15 mouse cellular contexts compared by ENCODE assay signal in genomic region chr2:167948047-167948446, GRCm38 (mm10). TPM values are rescaled to one million over a fixed set of nuclear protein-coding genes. Genes with fewer than 3 reads are reported as not detected.
A peak's percentile ranks its signal among the peaks of the same experiment; 100 is the strongest.
DNase-seq lines count a peak whose midpoint lies in the region; ATAC-seq lines count a peak whose summit lies in the region.
"Had no signal": no experiment of that assay in that cellular context is flagged by ENCODE, and none has a peak within 500 bp of the region (broad histone marks: within the 10 kb centered on the region; RNA-seq: fewer than 3 reads in every experiment).

No protein-coding gene starts in this region.

- H3K9me3 ChIP-seq in heart, embryonic 11.5 days (replicated peaks; ENCODE audit: control insufficient read depth, low read length) = no peaks in the 10 kb centered on the region
- no peaks in the 10 kb centered on the region for H3K9me3 ChIP-seq in liver, embryonic 12.5 days (replicated peaks)
- no peaks in the 10 kb centered on the region for H3K9me3 ChIP-seq in stomach, embryonic 15.5 days
- H3K9me3 ChIP-seq: G1E; limb, embryonic 13.5 days had no signal

- H3K4me2 ChIP-seq in heart, embryonic 11.5 days = no peak overlapping the region
- H3K4me2 ChIP-seq in liver, embryonic 12.5 days = no peak overlapping the region
- H3K4me2 ChIP-seq in stomach, embryonic 15.5 days = no peak overlapping the region
- H3K4me2 ChIP-seq: limb, embryonic 13.5 days had no signal

- H3K9ac ChIP-seq in heart, embryonic 11.5 days (ENCODE audit: low read depth, low read length) = peak overlapping the region; percentile 8; the same call in 1 of the 2 replicates
- H3K9ac ChIP-seq in liver, embryonic 12.5 days = no peak overlapping the region
- no peak overlapping the region for H3K9ac ChIP-seq in stomach, embryonic 15.5 days
- H3K9ac ChIP-seq: limb, embryonic 13.5 days had no signal

- H3K27me3 ChIP-seq in heart, embryonic 11.5 days (ENCODE audit: control insufficient read depth, insufficient read depth, low read length) = no peaks in the 10 kb centered on the region
- H3K27me3 ChIP-seq in liver, embryonic 12.5 days (replicated peaks) = no peaks in the 10 kb centered on the region
- H3K27me3 ChIP-seq in stomach, embryonic 15.5 days (replicated peaks) = no peaks in the 10 kb centered on the region
- H3K27me3 ChIP-seq: limb, embryonic 13.5 days had no signal

- DNase-seq in heart, adult 9 months (ENCODE audit: low spot score in 2 of 2) = no peak
- no peak for DNase-seq in liver
- peak; percentile 57 for DNase-seq in lung, postnatal 10 days
- DNase-seq in retina, embryonic 14.5 days (ENCODE audit: low spot score) = no peak
- no peak for DNase-seq in urinary bladder, postnatal 25 days (ENCODE audit: low spot score)
- DNase-seq: adrenal gland, postnatal 14 days; cerebellum, adult 11 months; layer of hippocampus, postnatal 36 days; thymus, adult 2 months had no signal

- no peak for ATAC-seq in heart, embryonic 11.5 days (replicated peaks; ENCODE audit: insufficient number of reproducible peaks, low FRiP score, low TSS enrichment)
- no peak for ATAC-seq in liver, embryonic 12.5 days
- ATAC-seq in stomach, embryonic 15.5 days (ENCODE audit: insufficient read depth, low FRiP score, low read depth) = no peak

- no peak overlapping the region for H3K27ac ChIP-seq in heart, embryonic 11.5 days (ENCODE audit: low read depth, low read length)
- peak overlapping the region; percentile 20; the same call in 1 of the 2 replicates for H3K27ac ChIP-seq in liver, embryonic 12.5 days
- peak overlapping the region; percentile 35 for H3K27ac ChIP-seq in stomach, embryonic 15.5 days
- H3K27ac ChIP-seq: limb, embryonic 13.5 days had no signal

- H3K4me1 ChIP-seq in heart, embryonic 11.5 days (ENCODE audit: control insufficient read depth, insufficient read depth, low read length) = peaks cover 40% of the 10 kb centered on the region
- H3K4me1 ChIP-seq in liver, embryonic 12.5 days = peaks cover 77% of the 10 kb centered on the region
- peaks cover 53% of the 10 kb centered on the region for H3K4me1 ChIP-seq in stomach, embryonic 15.5 days

- H3K36me3 ChIP-seq in heart, embryonic 11.5 days (ENCODE audit: control insufficient read depth, insufficient read depth, low read length) = no peaks in the 10 kb centered on the region
- H3K36me3 ChIP-seq in liver, embryonic 12.5 days = no peaks in the 10 kb centered on the region
- no peaks in the 10 kb centered on the region for H3K36me3 ChIP-seq in stomach, embryonic 15.5 days
- H3K36me3 ChIP-seq: limb, embryonic 13.5 days had no signal

- 82% methylated on average over 6 of the region's 6 CpGs for WGBS in heart, embryonic 11.5 days (ENCODE audit: insufficient replicate concordance)
- 69% methylated on average over 6 of the region's 6 CpGs for WGBS in liver, embryonic 12.5 days (ENCODE audit: insufficient replicate concordance)
- WGBS in stomach, embryonic 15.5 days = 76% methylated on average over 6 of the region's 6 CpGs

- H3K4me3 ChIP-seq in heart, embryonic 11.5 days (ENCODE audit: low read depth, low read length) = no peak overlapping the region
- no peak overlapping the region for H3K4me3 ChIP-seq in liver, embryonic 12.5 days
- no peak overlapping the region for H3K4me3 ChIP-seq in stomach, embryonic 15.5 days (replicated peaks)
- H3K4me3 ChIP-seq: limb, embryonic 13.5 days; myocyte had no signal

RNA-seq across cellular contexts. Expression of gene Ptpn1, which starts 16.2 kb away (rescaled TPM):
- 43.5 and 46.7 TPM in 2 replicates for polyA plus RNA-seq in heart, embryonic 11.5 days (2014; fragmentation: Nextera tagmentation; extraction: Ambion mirVana)
- 38.4 and 39.2 TPM in 2 replicates for polyA plus RNA-seq in liver, embryonic 12.5 days (2016; fragmentation: Nextera tagmentation; extraction: Ambion mirVana)
- 52.8 and 54.8 TPM in 2 replicates for polyA plus RNA-seq in stomach, embryonic 15.5 days (2015; fragmentation: Nextera tagmentation; extraction: Ambion mirVana)
